Mouse (Mus musculus) Patski (cell line): ENCODE data around the gene Vps13c. TPM values are rescaled to one million over a fixed set of nuclear protein-coding genes. Genes with fewer than 3 reads are reported as not detected.

ENCODE experiments used
- ATAC-seq: fragments of 100-300 bp; one replicate; pipeline ENCODE4 v1.8.0; 2021
- CTCF ChIA-PET: fragments of 350-600 bp; sonication (Branson Sonifier 250); formaldehyde crosslinking; loops from one replicate; lab custom pipeline; 2022; ENCODE audit warnings: inconsistent platforms; lab: Charles Lee
- POLR2A ChIA-PET: fragments of 350-600 bp; sonication (Branson Sonifier 250); formaldehyde crosslinking; loops from one replicate; lab custom pipeline; 2022; ENCODE audit warnings: antibody characterized with exemption, inconsistent platforms; lab: Charles Lee
- DNase-seq: peaks from one replicate; pipeline ENCODE4 v3.0.0-alpha.2; 2011; ENCODE audit warnings: low read depth, low spot score
- H3K27me3 ChIP-seq: fragments of 371-371 bp; one replicate; pipeline ENCODE4 v1.5.1; 2021
- CTCF ChIP-seq: fragments of 100-300 bp; IDR thresholded peaks from one replicate; pipeline ENCODE4 v1.5.1; 2021
- in situ Hi-C: fragments of 300-500 bp; cut with MboI; formaldehyde crosslinking; loops from 3 replicates; pipeline ENCODE4 v1.11.1; 2018; ENCODE audit warnings: low pct_unique_long_range_greater_than_20kb, mixed read lengths
- polyA plus RNA-seq: library from polyadenylated mRNA; unstranded; gene quantifications from one replicate; pipeline ENCODE4 v1.2.3, GENCODE M21; 2021

The Vps13c gene
- polyA plus RNA-seq, 1 experiment from 2014 or later = 81.0 TPM

DNA sequence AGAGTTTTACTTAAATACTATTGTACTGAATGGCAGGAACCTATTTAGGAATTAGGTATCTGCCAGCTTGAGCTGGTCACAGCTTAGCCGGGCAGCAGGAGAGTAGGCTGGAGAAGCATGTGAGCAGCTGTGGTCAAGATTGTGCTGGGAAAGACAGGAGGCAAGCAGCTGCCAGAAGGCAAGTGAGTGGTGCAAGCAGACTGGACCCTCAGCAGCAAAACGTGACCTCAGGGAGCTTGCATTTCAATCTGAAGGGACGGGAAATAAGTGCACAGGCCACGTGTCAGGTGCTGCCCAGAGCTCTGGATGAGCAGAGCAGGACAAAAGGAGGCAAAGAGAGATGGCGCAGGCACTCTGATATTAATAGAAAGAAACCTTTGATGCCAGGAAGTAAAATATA lies 60.2 kb downstream of the Vps13c start:
- CTCF ChIA-PET = interaction anchor here (0.8 to 2.1 kb wide), 2 partner anchors 70 to 72 kb away, joined by 3 to 8 read pairs; no protein-coding TSS in a partner anchor
- in situ Hi-C loops = no loop called here
- no peaks in the 10 kb centered on the region for H3K27me3 ChIP-seq
- DNase-seq (no peak), ATAC-seq (no peak)
- POLR2A ChIA-PET = no interaction called here
- TF ChIP-seq CTCF = no peak

DNA sequence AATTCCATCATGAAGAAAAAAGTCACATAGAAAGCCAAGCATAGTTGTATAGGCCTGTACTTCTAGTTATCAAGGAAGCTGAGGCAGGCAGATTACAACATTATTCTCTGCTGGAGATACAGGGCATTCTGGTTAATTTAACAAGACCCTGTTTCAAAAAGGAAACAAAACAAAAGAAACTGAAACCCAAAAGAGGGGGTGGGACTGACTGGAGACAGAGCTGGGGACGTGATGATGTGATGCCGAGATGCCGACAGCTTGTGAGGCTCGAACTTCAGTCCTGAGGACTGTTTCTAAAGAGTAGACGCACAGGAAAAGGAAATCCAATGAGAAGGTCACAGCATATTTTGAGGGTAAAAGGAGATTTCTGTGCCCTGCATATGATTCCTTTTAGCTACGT lies 64.2 kb downstream of the Vps13c start:
- no peak for TF ChIP-seq CTCF
- ATAC-seq = no peak
- no peaks in the 10 kb centered on the region for H3K27me3 ChIP-seq
- in situ Hi-C loops = no loop called here
- no peak for DNase-seq
- CTCF ChIA-PET = interaction anchor here (0.8 to 1.8 kb wide), 3 partner anchors 9 to 47 kb away, joined by 3 to 4 read pairs (median 4); no protein-coding TSS in a partner anchor
- POLR2A ChIA-PET = interaction anchor here (1.2 kb wide), 1 partner anchor 9 kb away, joined by 3 read pairs; no protein-coding TSS in a partner anchor

DNA sequence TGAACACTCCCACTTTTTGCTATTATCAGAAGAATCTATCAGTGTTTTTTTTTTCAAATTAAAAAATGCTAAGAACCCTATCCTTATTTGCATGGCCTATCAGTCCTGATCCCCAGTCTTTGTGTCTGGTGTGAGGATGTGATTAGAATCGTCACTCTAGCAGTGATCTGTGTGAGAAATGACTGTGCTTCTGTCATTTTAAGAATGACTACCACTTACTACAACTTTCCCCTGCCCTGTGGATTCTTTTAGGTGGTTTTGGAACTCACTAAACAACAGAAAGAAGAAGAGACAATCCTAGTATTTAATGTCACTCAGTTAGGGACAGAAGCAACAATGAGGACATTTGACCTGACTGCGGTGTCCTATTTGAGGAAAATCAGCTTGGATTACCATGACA lies 65.3 kb downstream of the Vps13c start:
- in situ Hi-C loops = no loop called here
- DNase-seq = no peak
- POLR2A ChIA-PET = no interaction called here

DNA sequence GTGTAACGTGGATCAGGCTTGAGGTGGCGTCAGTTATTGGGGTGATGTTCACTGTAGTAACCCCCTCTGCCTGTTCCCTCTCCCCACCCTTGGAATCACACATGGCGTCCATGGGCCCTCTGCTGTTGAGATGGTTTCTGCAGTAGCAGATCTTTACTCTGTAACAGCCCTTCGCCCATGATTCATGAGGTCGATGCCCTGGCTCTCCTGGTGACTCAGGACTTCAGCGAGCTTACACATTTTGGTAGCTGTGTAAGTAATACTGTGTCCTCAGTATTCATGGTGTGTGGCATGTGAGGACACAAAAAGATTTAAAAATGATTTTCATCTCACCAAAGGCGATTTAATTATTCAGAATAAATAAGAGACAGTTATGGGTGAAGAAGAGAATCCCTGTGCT lies 74.5 kb downstream of the Vps13c start:
- ATAC-seq (no peak), DNase-seq (no peak)
- H3K27me3 ChIP-seq = no peaks in the 10 kb centered on the region
- TF ChIP-seq CTCF = no peak
- ChIA-PET CTCF (interaction anchor here (1.7 to 1.8 kb wide), 2 partner anchors 11 to 20 kb away, joined by 4 read pairs; no protein-coding TSS in a partner anchor), POLR2A (no interaction called here)
- in situ Hi-C loops = no loop called here

More for the DNA sequence above, 65.3 kb downstream of the Vps13c start:
- CTCF ChIA-PET = interaction anchor here (0.8 kb wide), 1 partner anchor 77 kb away, joined by 3 read pairs; no protein-coding TSS in a partner anchor
- no peak for TF ChIP-seq CTCF
- H3K27me3 ChIP-seq = no peaks in the 10 kb centered on the region
- no peak for ATAC-seq

DNA sequence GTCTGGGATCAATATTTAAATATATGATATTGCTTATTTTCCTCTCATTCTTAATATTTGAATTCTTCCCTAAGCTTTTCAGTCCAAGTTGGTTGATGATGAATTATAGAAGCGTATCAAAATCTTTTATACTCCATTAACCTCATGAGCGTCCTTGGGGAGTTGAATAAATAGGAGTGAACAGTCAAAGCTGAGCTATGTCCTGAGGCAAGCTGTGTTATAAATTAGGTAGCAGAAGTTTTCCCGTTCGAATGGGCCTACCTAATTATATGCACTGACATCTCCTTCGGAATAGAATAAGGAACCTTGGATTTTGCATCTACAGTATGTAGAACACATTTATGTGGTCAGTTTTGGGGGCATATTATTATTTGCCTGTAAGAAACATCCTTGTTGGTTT lies 82.2 kb downstream of the Vps13c start:
- ATAC-seq = no peak
- POLR2A ChIA-PET = no interaction called here
- in situ Hi-C loops = no loop called here
- CTCF ChIA-PET = interaction anchor here (1.0 to 1.9 kb wide), 3 partner anchors 10 to 94 kb away, joined by 3 to 5 read pairs (median 3); no protein-coding TSS in a partner anchor
- DNase-seq = no peak
- no peaks in the 10 kb centered on the region for H3K27me3 ChIP-seq
- TF ChIP-seq CTCF = no peak

DNA sequence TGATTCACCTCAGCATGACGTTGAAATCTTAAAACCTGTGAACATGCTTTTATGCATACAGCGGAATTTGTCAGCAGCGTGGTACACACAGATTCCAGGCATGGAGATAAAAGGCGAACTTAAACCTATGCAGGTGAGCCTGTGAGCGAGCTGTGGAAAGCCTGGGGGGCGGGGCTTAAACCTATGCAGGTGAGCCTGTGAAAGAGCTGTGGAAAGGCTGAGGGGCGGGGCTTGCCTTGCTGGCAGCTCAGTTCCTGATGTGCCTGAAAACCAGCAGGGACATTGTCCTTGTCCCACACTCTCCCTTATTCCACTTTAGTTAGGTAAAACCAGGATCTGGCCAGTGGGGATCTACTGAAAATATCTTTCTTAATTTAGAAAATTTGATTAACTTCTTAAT lies 90.4 kb downstream of the Vps13c start:
- ChIA-PET CTCF (interaction anchor here (1.8 kb wide), 1 partner anchor 9 kb away, joined by 5 read pairs; no protein-coding TSS in a partner anchor), POLR2A (no interaction called here)
- TF ChIP-seq CTCF = no peak
- DNase-seq (no peak), ATAC-seq (no peak)
- no peaks in the 10 kb centered on the region for H3K27me3 ChIP-seq
- in situ Hi-C loops = no loop called here

DNA sequence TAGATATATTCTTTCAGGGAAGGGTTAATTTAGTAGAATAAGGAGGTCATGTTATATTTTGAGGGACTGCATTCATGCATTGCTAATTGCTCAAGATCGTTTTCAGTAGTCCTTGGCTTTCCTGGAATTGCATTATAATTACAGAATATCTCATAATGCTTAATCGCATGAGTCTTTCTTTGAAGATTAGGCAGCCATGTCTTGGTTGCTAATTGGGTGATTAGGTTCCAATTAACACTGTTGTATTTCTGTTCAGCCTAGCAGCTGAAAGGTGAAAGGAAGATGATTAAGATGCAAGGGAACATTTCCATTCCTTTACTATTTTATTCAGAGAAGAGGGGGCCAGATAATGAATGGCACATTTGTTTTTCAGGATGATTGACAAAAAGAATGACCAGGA lies 97.1 kb downstream of the Vps13c start:
- no peak for TF ChIP-seq CTCF
- no peaks in the 10 kb centered on the region for H3K27me3 ChIP-seq
- ChIA-PET POLR2A (no interaction called here), CTCF (no interaction called here)
- in situ Hi-C loops = no loop called here
- ATAC-seq (no peak), DNase-seq (no peak)

DNA sequence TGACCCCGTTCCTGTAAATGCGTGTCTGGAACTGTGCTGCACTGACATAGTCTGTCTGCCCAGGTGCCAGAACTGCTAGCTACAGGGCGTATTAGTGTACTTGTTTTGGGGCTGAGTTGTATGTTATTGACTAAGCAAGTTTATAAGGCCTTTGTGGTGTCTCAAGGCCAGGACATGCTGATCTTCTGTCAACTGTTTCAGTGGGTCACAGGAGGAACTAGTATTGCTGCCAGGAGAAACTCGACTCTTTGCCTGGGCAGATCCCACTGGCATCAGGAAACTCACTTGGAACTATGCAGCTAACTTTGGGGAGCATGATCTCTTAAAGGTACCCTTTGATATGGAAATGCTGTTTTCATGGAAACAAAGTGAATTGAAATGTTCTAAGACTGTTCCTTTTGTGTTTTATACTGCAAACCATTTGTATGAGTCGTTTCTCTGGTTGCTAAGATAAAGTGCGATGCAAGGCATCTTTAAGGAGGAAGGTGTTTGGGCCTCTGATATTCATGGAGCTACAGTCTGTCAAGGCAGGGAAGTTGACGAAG lies 115.3 kb downstream of the Vps13c start:
- no peak for TF ChIP-seq CTCF
- POLR2A ChIA-PET = no interaction called here
- DNase-seq = no peak
- CTCF ChIA-PET = interaction anchor here (1.1 kb wide), 1 partner anchor 18 kb away, joined by 3 read pairs; no protein-coding TSS in a partner anchor
- H3K27me3 ChIP-seq = no peaks in the 10 kb centered on the region
- in situ Hi-C loops = no loop called here
- no peak for ATAC-seq

DNA sequence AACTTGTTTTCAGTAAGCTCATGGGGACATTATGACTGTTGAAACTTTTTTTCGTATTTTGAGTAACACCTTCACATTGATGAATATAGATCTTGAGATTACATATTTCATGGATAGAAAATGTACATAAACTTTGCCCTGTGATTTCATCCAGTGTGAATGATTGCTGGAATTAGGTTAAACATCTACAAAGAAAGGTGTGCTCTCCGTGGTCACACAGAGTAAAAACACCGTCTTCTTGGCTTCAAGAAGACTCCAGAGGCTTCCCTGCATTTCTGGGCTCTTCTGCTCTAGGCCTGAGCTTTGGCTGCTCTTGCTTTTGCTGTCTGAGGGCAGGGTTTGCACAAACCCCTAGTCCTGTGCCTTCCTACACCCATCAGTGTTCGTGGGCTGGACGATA lies 121.8 kb downstream of the Vps13c start:
- DNase-seq = no peak
- ATAC-seq = no peak
- no peak for TF ChIP-seq CTCF
- ChIA-PET POLR2A (no interaction called here), CTCF (no interaction called here)
- in situ Hi-C loops = no loop called here
- H3K27me3 ChIP-seq = no peaks in the 10 kb centered on the region

DNA sequence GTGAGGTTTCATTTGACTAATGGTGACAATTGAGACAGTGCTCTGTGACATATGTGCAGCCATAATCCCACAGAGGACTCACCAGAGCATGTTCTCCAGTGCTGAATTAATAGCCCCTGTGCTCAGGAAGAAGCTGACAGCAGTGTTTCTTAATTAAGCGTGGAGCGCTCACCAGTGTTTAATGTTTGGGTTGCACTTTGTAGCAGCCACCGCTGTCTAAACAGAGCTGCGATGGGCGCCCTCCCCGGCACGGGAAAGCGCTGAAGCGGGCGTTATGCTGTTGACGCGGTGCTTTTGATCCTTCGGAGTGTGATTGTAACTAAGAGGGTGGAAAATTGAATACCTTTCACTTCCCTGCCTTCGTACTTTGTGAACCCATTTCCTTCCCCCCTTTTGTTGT lies 125.7 kb downstream of the Vps13c start:
- ATAC-seq = no peak
- in situ Hi-C loops = no loop called here

DNA sequence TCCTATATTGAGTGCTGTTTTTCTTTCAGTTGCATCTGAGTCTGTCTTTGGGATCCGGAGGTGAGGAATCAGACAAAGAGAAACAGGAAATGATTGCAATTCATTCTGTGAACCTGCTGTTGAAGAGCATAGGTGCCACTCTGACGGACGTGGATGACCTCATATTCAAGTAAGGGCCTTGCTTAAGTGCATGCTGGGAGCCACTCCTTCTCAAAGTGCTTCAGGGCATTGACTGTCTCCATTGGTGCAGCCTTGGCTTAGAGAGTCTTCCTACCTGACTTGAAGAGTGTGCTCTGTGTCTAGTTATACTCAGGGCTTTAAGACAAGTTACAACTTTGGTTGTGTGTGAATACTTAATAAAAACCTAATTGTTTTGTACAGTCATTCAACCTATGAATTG lies 126.8 kb downstream of the Vps13c start:
- in situ Hi-C loops = no loop called here
- no peak for TF ChIP-seq CTCF
- POLR2A ChIA-PET = no interaction called here
- no peak for ATAC-seq
- CTCF ChIA-PET = no interaction called here
- DNase-seq = no peak
- H3K27me3 ChIP-seq = no peaks in the 10 kb centered on the region

More for the DNA sequence above, 125.7 kb downstream of the Vps13c start:
- no peak for TF ChIP-seq CTCF
- no peak for DNase-seq
- no peaks in the 10 kb centered on the region for H3K27me3 ChIP-seq
- ChIA-PET POLR2A (interaction anchor here (0.5 kb wide), 1 partner anchor 19 kb away, joined by 3 read pairs; no protein-coding TSS in a partner anchor), CTCF (no interaction called here)
